Mouse (Mus musculus) lung, postnatal 0 days (tissue): Measurements from ENCODE around the gene Sp8. TPM values are rescaled to one million over a fixed set of nuclear protein-coding genes. Genes with fewer than 3 reads are reported as not detected.

Experiments used
- ATAC-seq: fragments of 200-750 bp; cut with Nextera tagmentation; 2 replicates; pipeline ENCODE4 v1.8.0; 2017; ENCODE audit warnings: moderate library complexity
- DNase-seq: peaks from one replicate; pipeline ENCODE4 v3.0.0-alpha.2; 2016; ENCODE audit warnings: low spot score
- H3K27ac ChIP-seq: fragments of 300-500 bp; sonication (generic); 2 replicates; pipeline ENCODE4 v1.5.1; 2014; ENCODE audit warnings: antibody characterized with exemption, mild to moderate bottlenecking, low read length, mixed read lengths
- H3K27me3 ChIP-seq: fragments of 300-500 bp; sonication (generic); replicated peaks from 2 replicates; pipeline ENCODE4 v1.6.1; 2014; ENCODE audit warnings: low read length, mixed read lengths; ENCODE audit not compliant: insufficient read depth
- H3K36me3 ChIP-seq: fragments of 300-500 bp; sonication (generic); 2 replicates; pipeline ENCODE4 v1.6.1; 2014; ENCODE audit warnings: low read length, mixed read lengths; ENCODE audit not compliant: insufficient read depth
- H3K4me1 ChIP-seq: fragments of 300-500 bp; sonication (generic); 2 replicates; pipeline ENCODE4 v1.6.1; 2014; ENCODE audit warnings: antibody characterized with exemption, low read depth, low read length, mixed read lengths; ENCODE audit not compliant: insufficient read depth
- H3K4me2 ChIP-seq: fragments of 300-500 bp; sonication (generic); replicated peaks from 2 replicates; pipeline ENCODE4 v1.6.1; 2014; ENCODE audit warnings: low read depth, mild to moderate bottlenecking, low read length, moderate library complexity, mixed read lengths
- H3K4me3 ChIP-seq: fragments of 300-500 bp; sonication (generic); 2 replicates; pipeline ENCODE4 v1.5.1; 2014; ENCODE audit warnings: low read depth, low read length
- H3K9ac ChIP-seq: fragments of 300-500 bp; sonication (generic); replicated peaks from 2 replicates; pipeline ENCODE4 v1.6.1; 2014; ENCODE audit warnings: low read depth, mild to moderate bottlenecking
- H3K9me3 ChIP-seq: fragments of 300-500 bp; sonication (generic); 2 replicates; pipeline ENCODE4 v1.6.1; 2016; ENCODE audit warnings: low read length, mixed read lengths
- CTCF ChIP-seq: IDR thresholded peaks from 2 replicates; pipeline ENCODE4 v1.5.1; 2016; ENCODE audit warnings: antibody characterized with exemption, mild to moderate bottlenecking
- EP300 ChIP-seq: IDR thresholded peaks from 2 replicates; pipeline ENCODE4 v1.6.1; 2016; ENCODE audit warnings: antibody characterized with exemption, mild to moderate bottlenecking, control low read depth
- WGBS: fragments of 180-500 bp; shearing (Covaris S2); extraction: QIAGEN DNeasy Blood & Tissue Kit; methylation state at CpG from one replicate; pipeline ENCODE4 v1.1.7; 2014; 5-methylcytosine and 5-hydroxymethylcytosine counted together
- polyA plus RNA-seq: library from polyadenylated mRNA; unstranded; fragments of >200 nt; fragmentation: Nextera tagmentation; extraction: Ambion mirVana; gene quantifications from 2 replicates; pipeline ENCODE4 v1.2.1, GENCODE M21; 2015

Sp8 gene
- polyA plus RNA-seq, 1 experiment from 2014 or later: not detected

DNA sequence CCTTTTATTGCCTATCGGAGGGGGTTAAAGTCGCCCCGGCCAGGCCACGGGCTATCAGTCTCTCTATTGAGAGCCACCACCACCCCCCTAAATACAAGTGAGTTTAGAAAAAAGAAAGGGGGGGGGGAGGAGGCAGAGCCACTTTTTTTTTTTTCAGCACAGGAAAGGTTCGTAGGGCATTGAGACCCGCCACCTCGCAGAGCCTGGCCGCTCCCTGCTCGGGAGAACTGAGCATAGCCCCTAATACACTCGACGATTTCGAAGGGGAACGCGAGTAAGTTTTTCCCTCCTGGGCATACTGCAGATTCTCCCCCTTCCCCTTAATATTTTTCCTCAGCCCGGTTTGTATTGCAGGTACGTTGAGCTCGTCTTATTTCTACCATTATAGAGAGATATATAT is 1.3 kb downstream of the Sp8 start:
- Histone ChIP-seq H3K9ac (no peak overlapping the region), H3K4me1 (peaks cover 3% of the 10 kb centered on the region; the same call in 1 of the 2 replicates), H3K9me3 (no peaks in the 10 kb centered on the region), H3K36me3 (no peaks in the 10 kb centered on the region), H3K27me3 (peaks cover 75% of the 10 kb centered on the region), H3K4me3 (peak overlapping the region; percentile 50), H3K27ac (no peak overlapping the region), H3K4me2 (peak overlapping the region; percentile 90)
- no peak for ATAC-seq
- no peak for TF ChIP-seq CTCF
- TF ChIP-seq EP300: no peak
- DNase-seq: no peak
- WGBS: 0% methylated on average over 17 of the region's 17 CpGs

DNA sequence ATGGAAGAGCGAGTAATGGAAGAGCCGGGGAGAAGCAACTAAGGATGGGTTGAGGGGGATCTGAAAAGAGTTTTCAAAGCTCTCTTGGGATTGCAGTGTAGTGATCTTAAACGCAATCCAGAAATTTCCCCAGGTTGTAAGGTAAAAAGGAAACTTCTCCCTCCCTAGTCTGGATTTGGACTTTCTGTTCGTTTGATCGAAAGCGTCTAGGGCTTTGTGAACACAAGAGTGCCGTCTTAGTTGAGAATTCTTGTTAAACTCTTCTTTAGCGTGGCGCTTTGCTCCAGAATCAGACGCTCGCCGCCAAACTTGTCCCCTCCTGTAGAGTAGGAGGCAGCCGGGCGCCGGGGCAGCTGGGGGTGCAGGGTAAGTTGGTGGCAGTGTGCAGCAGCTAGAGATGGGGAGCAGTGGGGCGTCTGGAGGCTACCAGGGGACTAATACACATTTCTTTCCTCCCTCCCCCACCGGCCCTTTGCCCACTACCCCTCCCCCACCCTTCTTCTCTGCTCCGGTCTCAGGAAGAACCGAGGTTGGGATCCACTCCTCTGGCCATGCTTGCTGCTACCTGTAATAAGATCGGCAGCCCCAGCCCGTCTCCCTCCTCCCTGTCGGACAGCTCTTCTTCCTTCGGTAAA is 1.8 kb downstream of the Sp8 start:
- DNase-seq: no peak
- peaks cover 1% of the 10 kb centered on the region; the same call in 1 of the 2 replicates for H3K4me1 ChIP-seq
- TF ChIP-seq EP300: no peak
- no peak for TF ChIP-seq CTCF
- peak overlapping the region; percentile 50 for H3K4me2 ChIP-seq
- H3K4me3 ChIP-seq: peak overlapping the region; percentile 32
- H3K36me3 ChIP-seq: no peaks in the 10 kb centered on the region
- no peak overlapping the region for H3K9ac ChIP-seq
- H3K27me3 ChIP-seq: peaks cover 76% of the 10 kb centered on the region
- ATAC-seq: 0 out of 2 replicates have a peak, but pooled peaks have one; percentile 6
- WGBS: 1% methylated on average over 21 of the region's 23 CpGs
- no peak overlapping the region for H3K27ac ChIP-seq
- H3K9me3 ChIP-seq: no peaks in the 10 kb centered on the region

- no peaks in the 10 kb centered on the region for H3K36me3 ChIP-seq
- DNase-seq: no peak
- TF ChIP-seq CTCF (peak; percentile 25; the same call in 1 of the 2 replicates), EP300 (no peak)
- H3K4me3 ChIP-seq: peak overlapping the region; percentile 32
- H3K27me3 ChIP-seq: peaks cover 76% of the 10 kb centered on the region
- no peak overlapping the region for H3K9ac ChIP-seq
- ATAC-seq: peak; percentile 37; the same call in 1 of the 2 replicates
- H3K4me1 ChIP-seq: no peaks in the 10 kb centered on the region
- no peak overlapping the region for H3K27ac ChIP-seq
- no peaks in the 10 kb centered on the region for H3K9me3 ChIP-seq
- WGBS: under 1% methylated on average over 67 of the region's 80 CpGs
- H3K4me2 ChIP-seq: peak overlapping the region; percentile 50
Measured at GRCm38 (mm10) chr12:118848496-118849202, 2.5 kb downstream of the Sp8 start.

GRCm38 (mm10) chr12:118849203-118849861 is 3.2 kb downstream of the Sp8 start:
- DNase-seq (no peak), ATAC-seq (no peak)
- Histone ChIP-seq H3K4me3 (peak overlapping the region; percentile 32; the same call in 1 of the 2 replicates), H3K9me3 (no peaks in the 10 kb centered on the region), H3K4me2 (peak overlapping the region; percentile 50), H3K9ac (no peak overlapping the region), H3K27ac (no peak overlapping the region), H3K27me3 (peaks cover 75% of the 10 kb centered on the region), H3K4me1 (no peaks in the 10 kb centered on the region), H3K36me3 (no peaks in the 10 kb centered on the region)
- TF ChIP-seq EP300 (no peak), CTCF (no peak)
- under 1% methylated on average over 75 of the region's 78 CpGs for WGBS

GRCm38 (mm10) chr12:118849996-118850395 is 3.9 kb downstream of the Sp8 start:
- no peak overlapping the region for H3K27ac ChIP-seq
- DNase-seq: no peak
- H3K27me3 ChIP-seq: peaks cover 80% of the 10 kb centered on the region
- H3K36me3 ChIP-seq: no peaks in the 10 kb centered on the region
- H3K9ac ChIP-seq: no peak overlapping the region
- no peak overlapping the region for H3K4me3 ChIP-seq
- ATAC-seq: no peak
- TF ChIP-seq EP300: no peak
- TF ChIP-seq CTCF: no peak
- no peaks in the 10 kb centered on the region for H3K4me1 ChIP-seq
- no peak overlapping the region for H3K4me2 ChIP-seq
- 2% methylated on average over 11 of the region's 11 CpGs for WGBS
- H3K9me3 ChIP-seq: no peaks in the 10 kb centered on the region

DNA sequence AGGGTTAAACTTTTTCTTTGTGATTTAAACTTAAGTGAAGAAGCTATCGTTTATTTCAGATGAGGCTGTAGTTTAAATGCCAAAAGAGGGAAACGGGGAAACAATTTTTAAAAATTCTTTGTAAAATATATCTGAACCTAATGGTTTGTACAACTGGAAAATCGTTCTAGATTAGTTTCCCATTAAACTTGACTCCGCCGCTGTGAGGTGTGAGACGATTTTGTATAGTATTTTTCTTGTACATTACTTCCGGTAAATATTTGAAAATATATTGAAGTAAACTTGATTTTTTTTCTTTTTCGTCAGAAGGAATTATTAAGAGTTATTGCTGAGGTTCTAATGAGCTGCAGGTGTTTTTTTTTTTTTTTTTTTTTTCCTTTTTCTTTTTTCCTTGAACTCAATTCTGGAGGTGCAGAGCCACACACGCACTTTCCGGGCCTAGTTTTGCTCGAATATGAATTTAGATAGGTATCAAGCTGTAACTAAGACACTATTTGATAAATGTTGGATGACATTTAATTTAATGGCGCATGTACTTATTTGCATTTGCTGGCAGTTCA is 4.8 kb downstream of the Sp8 start:
- Histone ChIP-seq H3K27me3 (peaks cover 80% of the 10 kb centered on the region), H3K4me2 (no peak overlapping the region), H3K4me1 (no peaks in the 10 kb centered on the region), H3K4me3 (no peak overlapping the region), H3K36me3 (no peaks in the 10 kb centered on the region), H3K27ac (no peak overlapping the region), H3K9ac (no peak overlapping the region), H3K9me3 (no peaks in the 10 kb centered on the region)
- 30% methylated on average over 12 of the region's 12 CpGs for WGBS
- TF ChIP-seq CTCF (no peak), EP300 (no peak)
- DNase-seq (no peak), ATAC-seq (no peak)
